Mouse (Mus musculus): ENCODE measurements around the gene Havcr2. TPM values are rescaled to one million over a fixed set of nuclear protein-coding genes. Genes with fewer than 3 reads are reported as not detected.

The Havcr2 gene
- polyA plus RNA-seq, 1 experiment from 2014 or later = 0.07 TPM

- no peak; the same call in 1 of the 2 replicates for ATAC-seq
- Histone ChIP-seq H3K4me1 (peaks cover 61% of the 10 kb centered on the region), H3K27me3 (replicated peaks) (no peaks in the 10 kb centered on the region), H3K36me3 (peaks cover 35% of the 10 kb centered on the region), H3K27ac (peak overlapping the region; percentile 99), H3K4me2 (peak overlapping the region; percentile 65), H3K9me3 (replicated peaks) (no peaks in the 10 kb centered on the region), H3K4me3 (peak overlapping the region; percentile 97), H3K9ac (peak overlapping the region; percentile 98)
- WGBS (ENCODE audit: insufficient replicate concordance) = 2% methylated on average over 23 of the region's 23 CpGs
Measured at GRCm38 (mm10) chr11:46437459-46438000, 17.2 kb upstream of the Havcr2 start.

DNA sequence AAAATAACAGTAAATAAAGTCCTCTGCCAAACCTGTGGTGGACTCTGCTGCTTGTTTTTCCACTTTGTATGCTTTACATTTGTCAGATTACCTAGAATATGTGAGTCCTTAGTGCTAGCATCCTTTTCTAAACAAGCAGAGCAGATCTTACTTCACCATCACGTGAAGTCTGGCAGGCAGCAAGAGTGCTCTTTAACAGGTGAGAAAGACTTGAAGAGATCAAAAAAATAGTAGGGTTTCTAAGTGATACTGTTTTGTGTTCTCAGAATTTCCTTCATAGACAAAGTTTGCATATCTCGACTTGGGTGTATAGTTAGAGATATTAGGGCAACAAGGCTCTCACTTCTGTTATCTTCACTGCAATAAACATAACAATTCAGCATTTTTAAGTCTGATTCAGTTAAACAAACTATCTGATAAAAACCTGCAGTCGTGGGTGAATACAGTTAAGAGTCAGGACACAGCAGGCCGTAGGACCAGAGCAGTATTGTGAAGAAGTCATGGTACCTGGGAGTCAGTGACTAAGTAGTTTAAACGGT lies 15.7 kb upstream of the Havcr2 start:
- Histone ChIP-seq H3K27ac (peak overlapping the region; percentile 73), H3K27me3 (replicated peaks) (no peaks in the 10 kb centered on the region), H3K9ac (peak overlapping the region; percentile 52), H3K4me3 (peak overlapping the region; percentile 97), H3K4me1 (peaks cover 70% of the 10 kb centered on the region), H3K36me3 (peaks cover 50% of the 10 kb centered on the region), H3K4me2 (peak overlapping the region; percentile 65), H3K9me3 (replicated peaks) (no peaks in the 10 kb centered on the region)
- 34% methylated on average over 5 of the region's 5 CpGs for WGBS (ENCODE audit: insufficient replicate concordance)
- peak; percentile 10; the same call in 1 of the 2 replicates for ATAC-seq

- peaks cover 50% of the 10 kb centered on the region for H3K4me1 ChIP-seq
- ATAC-seq = peak; percentile 67
- H3K4me2 ChIP-seq = peak overlapping the region; percentile 38
Measured at GRCm38 (mm10) chr11:46441774-46442173, 13.0 kb upstream of the Havcr2 start.

GRCm38 (mm10) chr11:46443152-46443551 lies 11.6 kb upstream of the Havcr2 start:
- H3K27me3 ChIP-seq (replicated peaks) = no peaks in the 10 kb centered on the region
- H3K4me3 ChIP-seq = no peak overlapping the region
- H3K4me2 ChIP-seq = no peak overlapping the region
- H3K9ac ChIP-seq = no peak overlapping the region
- peaks cover 61% of the 10 kb centered on the region for H3K36me3 ChIP-seq
- peaks cover 48% of the 10 kb centered on the region for H3K4me1 ChIP-seq
- H3K27ac ChIP-seq = no peak overlapping the region
- WGBS (ENCODE audit: insufficient replicate concordance) = 85% methylated on average over 1 of the region's 1 CpGs
- ATAC-seq = no peak
- H3K9me3 ChIP-seq (replicated peaks) = no peaks in the 10 kb centered on the region

More at GRCm38 (mm10) chr11:46441774-46442173, 13.0 kb upstream of the Havcr2 start:
- Histone ChIP-seq H3K9me3 (replicated peaks) (no peaks in the 10 kb centered on the region), H3K36me3 (peaks cover 61% of the 10 kb centered on the region), H3K9ac (no peak overlapping the region), H3K27me3 (replicated peaks) (no peaks in the 10 kb centered on the region), H3K27ac (peak overlapping the region; percentile 51; the same call in 1 of the 2 replicates), H3K4me3 (no peak overlapping the region)
- WGBS (ENCODE audit: insufficient replicate concordance) = 32% methylated on average over 1 of the region's 1 CpGs

- no peak for ATAC-seq
- Histone ChIP-seq H3K9me3 (replicated peaks) (no peaks in the 10 kb centered on the region), H3K27ac (no peak overlapping the region), H3K4me3 (no peak overlapping the region), H3K9ac (no peak overlapping the region), H3K4me1 (peaks cover 41% of the 10 kb centered on the region), H3K4me2 (no peak overlapping the region), H3K36me3 (peaks cover 57% of the 10 kb centered on the region), H3K27me3 (replicated peaks) (no peaks in the 10 kb centered on the region)
- 67% methylated on average over 5 of the region's 5 CpGs for WGBS (ENCODE audit: insufficient replicate concordance)
Measured at GRCm38 (mm10) chr11:46443979-46444378, 10.8 kb upstream of the Havcr2 start.

DNA sequence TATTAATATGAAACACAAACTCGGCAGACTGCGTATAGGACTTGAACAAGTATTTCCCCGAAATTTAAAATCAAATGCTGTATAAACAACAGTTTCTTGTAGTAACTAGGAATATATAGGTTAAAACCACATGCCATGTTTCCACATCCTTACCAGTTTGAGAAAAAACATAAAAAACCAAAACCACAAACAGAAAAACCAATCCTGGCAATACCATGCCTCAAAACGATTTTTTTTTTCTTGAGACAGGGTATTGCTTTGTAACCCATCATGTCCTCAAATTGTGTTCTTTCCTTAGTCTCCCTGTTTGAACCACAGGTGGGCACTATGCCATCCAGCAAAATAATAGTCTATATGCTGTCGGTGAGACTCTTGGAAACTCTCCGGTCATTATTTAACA lies 8.6 kb upstream of the Havcr2 start:
- Histone ChIP-seq H3K36me3 (peaks cover 37% of the 10 kb centered on the region), H3K27ac (no peak overlapping the region), H3K4me3 (no peak overlapping the region), H3K9me3 (replicated peaks) (no peaks in the 10 kb centered on the region), H3K4me1 (peaks cover 20% of the 10 kb centered on the region), H3K9ac (no peak overlapping the region), H3K4me2 (no peak overlapping the region), H3K27me3 (replicated peaks) (no peaks in the 10 kb centered on the region)
- ATAC-seq = no peak
- 79% methylated on average over 6 of the region's 6 CpGs for WGBS (ENCODE audit: insufficient replicate concordance)

GRCm38 (mm10) chr11:46447644-46448484 lies 6.9 kb upstream of the Havcr2 start:
- Histone ChIP-seq H3K27ac (no peak overlapping the region), H3K27me3 (replicated peaks) (no peaks in the 10 kb centered on the region), H3K4me3 (no peak overlapping the region), H3K4me1 (peaks cover 6% of the 10 kb centered on the region), H3K9me3 (replicated peaks) (no peaks in the 10 kb centered on the region), H3K4me2 (peak overlapping the region; percentile 28), H3K9ac (no peak overlapping the region), H3K36me3 (peaks cover 23% of the 10 kb centered on the region)
- WGBS (ENCODE audit: insufficient replicate concordance) = 35% methylated on average over 13 of the region's 13 CpGs
- no peak for ATAC-seq

GRCm38 (mm10) chr11:46449461-46450080 lies 5.2 kb upstream of the Havcr2 start:
- H3K4me3 ChIP-seq = no peak overlapping the region
- H3K27ac ChIP-seq = no peak overlapping the region
- H3K4me2 ChIP-seq = no peak overlapping the region
- H3K27me3 ChIP-seq (replicated peaks) = no peaks in the 10 kb centered on the region
- 73% methylated on average over 11 of the region's 11 CpGs for WGBS (ENCODE audit: insufficient replicate concordance)
- H3K9me3 ChIP-seq (replicated peaks) = no peaks in the 10 kb centered on the region
- no peak overlapping the region for H3K9ac ChIP-seq
- H3K4me1 ChIP-seq = peaks cover 10% of the 10 kb centered on the region
- H3K36me3 ChIP-seq = peaks cover 10% of the 10 kb centered on the region
- no peak for ATAC-seq

DNA sequence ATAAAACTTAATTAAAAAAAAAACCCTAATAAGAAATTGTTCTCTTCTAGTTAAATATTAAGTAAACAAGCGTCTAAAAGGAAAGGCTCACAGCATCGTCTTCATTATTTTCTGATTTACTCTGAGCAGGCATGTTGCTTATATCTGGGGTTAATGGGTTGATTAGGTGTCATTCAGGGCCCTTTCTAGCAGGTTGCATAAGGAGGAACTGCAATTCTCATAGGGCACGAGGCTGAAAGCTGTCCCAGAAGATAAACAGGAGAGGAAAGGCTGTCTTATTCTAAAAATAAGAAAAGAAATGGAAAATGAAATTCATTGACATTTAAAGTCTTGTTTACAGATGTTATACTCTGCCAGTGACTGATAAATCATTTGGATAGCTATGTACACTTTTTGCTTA lies 5.2 kb downstream of the Havcr2 start:
- H3K4me1 ChIP-seq = peaks cover 7% of the 10 kb centered on the region
- H3K4me2 ChIP-seq = no peak overlapping the region
- H3K27ac ChIP-seq = no peak overlapping the region
- no peaks in the 10 kb centered on the region for H3K36me3 ChIP-seq
- H3K27me3 ChIP-seq (replicated peaks) = no peaks in the 10 kb centered on the region
- no peak overlapping the region for H3K9ac ChIP-seq
- no peak overlapping the region for H3K4me3 ChIP-seq
- WGBS (ENCODE audit: insufficient replicate concordance) = 52% methylated on average over 3 of the region's 3 CpGs
- no peaks in the 10 kb centered on the region for H3K9me3 ChIP-seq (replicated peaks)
- ATAC-seq = no peak

- no peak for ATAC-seq
- Histone ChIP-seq H3K27ac (no peak overlapping the region), H3K4me2 (no peak overlapping the region), H3K9ac (no peak overlapping the region), H3K4me3 (no peak overlapping the region), H3K36me3 (no peaks in the 10 kb centered on the region), H3K27me3 (replicated peaks) (no peaks in the 10 kb centered on the region), H3K4me1 (no peaks in the 10 kb centered on the region), H3K9me3 (replicated peaks) (no peaks in the 10 kb centered on the region)
- WGBS (ENCODE audit: insufficient replicate concordance) = 47% methylated on average over 5 of the region's 5 CpGs
Measured at GRCm38 (mm10) chr11:46461362-46461761, 6.6 kb downstream of the Havcr2 start.

DNA sequence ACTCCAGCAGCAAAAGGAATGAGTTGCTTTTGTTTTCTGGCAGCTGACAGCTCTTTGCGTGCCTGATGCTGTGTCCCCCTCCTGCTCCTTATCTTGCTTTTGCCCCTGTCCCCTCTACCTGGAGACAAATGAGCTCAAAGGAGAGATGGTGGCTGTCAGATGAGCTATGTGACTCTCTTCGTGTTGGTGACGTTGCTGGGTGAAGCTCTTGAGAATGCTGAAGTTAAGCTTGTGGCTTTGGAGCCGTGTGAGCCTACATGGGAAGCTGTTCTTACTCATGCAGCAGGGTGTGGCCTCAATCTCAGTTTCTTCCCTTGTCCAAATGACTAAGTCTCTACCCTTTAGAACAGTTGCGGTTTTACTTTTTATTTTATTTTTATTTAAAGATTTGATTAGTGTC lies 7.2 kb downstream of the Havcr2 start:
- Histone ChIP-seq H3K9ac (no peak overlapping the region), H3K4me1 (no peaks in the 10 kb centered on the region), H3K27me3 (replicated peaks) (no peaks in the 10 kb centered on the region), H3K4me3 (no peak overlapping the region), H3K9me3 (replicated peaks) (no peaks in the 10 kb centered on the region), H3K27ac (no peak overlapping the region), H3K36me3 (no peaks in the 10 kb centered on the region), H3K4me2 (no peak overlapping the region)
- ATAC-seq = no peak
- 42% methylated on average over 5 of the region's 5 CpGs for WGBS (ENCODE audit: insufficient replicate concordance)

- Histone ChIP-seq H3K36me3 (no peaks in the 10 kb centered on the region), H3K27me3 (replicated peaks) (no peaks in the 10 kb centered on the region), H3K4me1 (no peaks in the 10 kb centered on the region), H3K9ac (no peak overlapping the region), H3K4me3 (no peak overlapping the region), H3K27ac (no peak overlapping the region), H3K4me2 (no peak overlapping the region), H3K9me3 (replicated peaks) (no peaks in the 10 kb centered on the region)
- no peak for ATAC-seq
- WGBS (ENCODE audit: insufficient replicate concordance) = 47% methylated on average over 2 of the region's 2 CpGs
Measured at GRCm38 (mm10) chr11:46466878-46467277, 12.1 kb downstream of the Havcr2 start.
